Mouse (Mus musculus) hindbrain, embryonic 10.5 days (tissue): ENCODE measurements at regions not wholly inside any gene's neighbourhood (a gene's known extent, or its start where the extent isn't known, plus 50 kb on each side); places are given as distances from the start of the nearest gene placed in this dataset.

Source experiments
- DNase-seq: peaks from one replicate; pipeline ENCODE4 v3.0.0-alpha.2; 2017; ENCODE audit warnings: low spot score
- H3K27ac ChIP-seq: fragments of 300-500 bp; sonication (generic); 2 replicates; pipeline ENCODE4 v1.5.1; 2016; ENCODE audit warnings: mild to moderate bottlenecking, moderate library complexity
- H3K27me3 ChIP-seq: fragments of 300-500 bp; sonication (generic); 2 replicates; pipeline ENCODE4 v1.6.1; 2016; ENCODE audit warnings: mild to moderate bottlenecking; ENCODE audit not compliant: poor library complexity, insufficient read depth, severe bottlenecking
- H3K36me3 ChIP-seq: fragments of 300-500 bp; sonication (generic); 2 replicates; pipeline ENCODE4 v1.6.1; 2016; ENCODE audit warnings: mild to moderate bottlenecking, moderate library complexity
- H3K4me1 ChIP-seq: fragments of 300-500 bp; sonication (generic); replicated peaks from 2 replicates; pipeline ENCODE4 v1.6.1; 2016; ENCODE audit warnings: mild to moderate bottlenecking
- H3K4me3 ChIP-seq: fragments of 300-500 bp; sonication (generic); 2 replicates; pipeline ENCODE4 v1.5.1; 2016; ENCODE audit warnings: mild to moderate bottlenecking, moderate library complexity
- H3K9me3 ChIP-seq: fragments of 300-500 bp; sonication (generic); 2 replicates; pipeline ENCODE4 v1.6.1; 2016; ENCODE audit warnings: mild to moderate bottlenecking, moderate library complexity
- WGBS: fragments of 180-500 bp; shearing (Covaris S2); methylation state at CpG from one replicate; pipeline ENCODE4 v1.1.7; 2016; 5-methylcytosine and 5-hydroxymethylcytosine counted together

- no peak overlapping the region for H3K27ac ChIP-seq
- H3K4me1 ChIP-seq, result no peaks in the 10 kb centered on the region
- WGBS, result 48% methylated on average over 8 of the region's 8 CpGs
- H3K36me3 ChIP-seq, result no peaks in the 10 kb centered on the region
- H3K4me3 ChIP-seq, result no peak overlapping the region
- H3K27me3 ChIP-seq, result no peaks in the 10 kb centered on the region
- H3K9me3 ChIP-seq, result peaks cover 61% of the 10 kb centered on the region
- DNase-seq, result no peak
Observed at GRCm38 (mm10) chr7:31455775-31456174, 80.4 kb downstream of the Scgb1b3 start.
